Comparison of ENCODE assay signal across 9 mouse cellular contexts in the genomic region with DNA sequence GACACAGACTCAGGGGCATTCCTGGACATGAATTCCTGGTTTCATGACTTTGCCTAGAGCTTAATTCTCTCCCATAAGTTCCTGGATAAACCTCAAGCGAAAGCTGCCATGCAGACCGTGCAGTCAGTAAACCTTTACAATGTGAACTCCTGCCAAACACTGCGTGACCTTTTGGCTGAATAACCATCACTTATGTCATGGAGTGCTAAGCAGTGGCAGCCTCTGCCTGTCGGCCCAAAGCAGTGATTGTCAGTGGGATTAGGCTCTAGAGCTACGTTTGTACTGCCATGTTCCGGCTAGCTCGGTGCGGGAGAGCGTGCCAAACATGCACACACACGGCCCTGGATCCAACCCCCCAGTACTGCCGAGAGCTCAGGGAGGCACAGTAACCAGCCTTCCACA. TPM values are rescaled to one million over a fixed set of nuclear protein-coding genes. Genes with fewer than 3 reads are reported as not detected.
DNase-seq lines count a peak whose midpoint lies in the region; ATAC-seq and TF ChIP-seq lines count a peak whose summit lies in the region.
"Had no signal": no experiment of that assay in that cellular context is flagged by ENCODE, and none has a peak within 500 bp of the region (broad histone marks: within the 10 kb centered on the region; RNA-seq: fewer than 3 reads in every experiment).

No protein-coding gene starts in this region.

- intact Hi-C loops in left cerebral cortex, adult 2 months (cut with DNase I) = no loop called here
- intact Hi-C loops in left cerebral cortex, postnatal 25 days (cut with DNase I) = no loop called here

- TF ChIP-seq POLR2A in brain, embryonic 14.5 days (IDR thresholded peaks at IDR 0.05; ENCODE audit: borderline replicate concordance, extremely low read depth, insufficient read depth, insufficient read length, poor library complexity, severe bottlenecking) = no peak
- no peak for TF ChIP-seq POLR2A in cortical plate, adult 2 months (IDR thresholded peaks at IDR 0.05; ENCODE audit: extremely low read depth, insufficient read depth, low read length)
- TF ChIP-seq POLR2A in limb, embryonic 14.5 days (IDR thresholded peaks at IDR 0.05; ENCODE audit: borderline replicate concordance, extremely low read depth, insufficient read depth, insufficient read length) = no peak

- 48% methylated on average over 11 of the region's 11 CpGs for WGBS in limb, embryonic 14.5 days
- 69% methylated on average over 11 of the region's 11 CpGs for WGBS in forebrain, embryonic 14.5 days

- H3K9me3 ChIP-seq in limb, embryonic 14.5 days (ENCODE audit: control insufficient read depth, low read length) = no peaks in the 10 kb centered on the region
- no peaks in the 10 kb centered on the region for H3K9me3 ChIP-seq in forebrain, embryonic 14.5 days (replicated peaks; ENCODE audit: control insufficient read depth, low read length)
- H3K9me3 ChIP-seq: liver, embryonic 12.5 days; stomach, embryonic 15.5 days had no signal

- peak overlapping the region; percentile 29; the same call in 1 of the 2 replicates for H3K27ac ChIP-seq in left cerebral cortex, adult 2 months
- H3K27ac ChIP-seq in cortical plate, adult 2 months (ENCODE audit: insufficient read depth, low read length) = peak overlapping the region; percentile 68
- H3K27ac ChIP-seq in limb, embryonic 14.5 days (replicated peaks; ENCODE audit: low read depth, low read length) = peak overlapping the region; percentile 19
- H3K27ac ChIP-seq in forebrain, embryonic 14.5 days (ENCODE audit: low read depth, low read length) = no peak overlapping the region
- H3K27ac ChIP-seq: liver, embryonic 12.5 days; stomach, embryonic 15.5 days had no signal

- peaks cover 5% of the 10 kb centered on the region for H3K4me1 ChIP-seq in cortical plate, adult 2 months (ENCODE audit: control insufficient read depth, insufficient read depth, low read length)
- peaks cover 26% of the 10 kb centered on the region for H3K4me1 ChIP-seq in limb, embryonic 14.5 days (ENCODE audit: control insufficient read depth, insufficient read depth, low read length)
- peaks cover 10% of the 10 kb centered on the region; the same call in 1 of the 2 replicates for H3K4me1 ChIP-seq in forebrain, embryonic 14.5 days (ENCODE audit: control insufficient read depth, insufficient read depth, low read length)
- H3K4me1 ChIP-seq: liver, embryonic 12.5 days; stomach, embryonic 15.5 days had no signal

- no peak for DNase-seq in left cerebral cortex, adult 2 months (ENCODE audit: extremely low spot score in 1 of 2, low spot score in 2 of 2)
- DNase-seq in left cerebral cortex, postnatal 25 days (ENCODE audit: low spot score in 2 of 2) = no peak
- DNase-seq in brain, embryonic 14.5 days (ENCODE audit: low read depth) = peak; percentile 31
- DNase-seq in limb, embryonic 14.5 days (ENCODE audit: low spot score) = peak; percentile 63
- DNase-seq in right cerebral cortex, adult 2 months (ENCODE audit: low spot score in 2 of 2) = no peak
- DNase-seq in forebrain, embryonic 14.5 days (ENCODE audit: low spot score) = no peak

- no peak overlapping the region for H3K4me3 ChIP-seq in left cerebral cortex, adult 2 months
- no peak overlapping the region for H3K4me3 ChIP-seq in cortical plate, adult 2 months (ENCODE audit: insufficient read depth, low read length)
- H3K4me3 ChIP-seq in limb, embryonic 14.5 days (replicated peaks; ENCODE audit: low read length) = no peak overlapping the region
- H3K4me3 ChIP-seq in forebrain, embryonic 14.5 days (ENCODE audit: low read depth, low read length) = no peak overlapping the region
- H3K4me3 ChIP-seq: liver, embryonic 12.5 days; stomach, embryonic 15.5 days had no signal

- no peaks in the 10 kb centered on the region for H3K27me3 ChIP-seq in limb, embryonic 14.5 days (ENCODE audit: control insufficient read depth, insufficient read depth, low read length)
- no peaks in the 10 kb centered on the region for H3K27me3 ChIP-seq in forebrain, embryonic 14.5 days (replicated peaks; ENCODE audit: control insufficient read depth, insufficient read depth, low read length)
- H3K27me3 ChIP-seq: liver, embryonic 12.5 days; stomach, embryonic 15.5 days had no signal

- no peak overlapping the region for H3K9ac ChIP-seq in limb, embryonic 14.5 days (ENCODE audit: low read depth, low read length, severe bottlenecking)
- H3K9ac ChIP-seq in forebrain, embryonic 14.5 days (ENCODE audit: low read length) = no peak overlapping the region
- H3K9ac ChIP-seq: liver, embryonic 12.5 days; stomach, embryonic 15.5 days had no signal

- H3K4me2 ChIP-seq in limb, embryonic 14.5 days (replicated peaks; ENCODE audit: low read depth, low read length, severe bottlenecking) = no peak overlapping the region
- no peak overlapping the region for H3K4me2 ChIP-seq in forebrain, embryonic 14.5 days (ENCODE audit: low read length)
- H3K4me2 ChIP-seq: liver, embryonic 12.5 days; stomach, embryonic 15.5 days had no signal

- TF ChIP-seq CTCF in left cerebral cortex, adult 2 months (IDR thresholded peaks at IDR 0.05) = no peak
- no peak for TF ChIP-seq CTCF in brain, embryonic 14.5 days (IDR thresholded peaks at IDR 0.05; ENCODE audit: borderline replicate concordance, extremely low read depth, insufficient read depth, insufficient read length)
- no peak for TF ChIP-seq CTCF in cortical plate, adult 2 months (IDR thresholded peaks at IDR 0.05; ENCODE audit: extremely low read depth, insufficient read depth, low read length)

- ATAC-seq in limb, embryonic 14.5 days (ENCODE audit: low FRiP score, low read depth) = no peak
- no peak for ATAC-seq in forebrain, embryonic 14.5 days
- ATAC-seq: liver, embryonic 12.5 days had no signal

- no peaks in the 10 kb centered on the region for H3K36me3 ChIP-seq in limb, embryonic 14.5 days (ENCODE audit: control insufficient read depth, insufficient read depth, low read length)
- H3K36me3 ChIP-seq in forebrain, embryonic 14.5 days (ENCODE audit: control insufficient read depth, insufficient read depth, low read length) = no peaks in the 10 kb centered on the region
- H3K36me3 ChIP-seq: liver, embryonic 12.5 days; stomach, embryonic 15.5 days had no signal

RNA-seq across cellular contexts. Expression of gene Kif13a, which starts 18.6 kb away (rescaled TPM):
- total RNA-seq in left cerebral cortex, adult 2 months (2021) = 10 to 100 TPM; 19.1 to 22.7 TPM
- total RNA-seq in left cerebral cortex, postnatal 25 days (2021) = 10 to 100 TPM; 17.7 to 18.1 TPM
- 15.1 and 24.8 TPM in 2 replicates for polyA plus RNA-seq in brain, embryonic 14.5 days (2012; rRNA removed)
- polyA plus RNA-seq in cortical plate, adult 2 months (2012; rRNA removed) = 16.0 TPM in 2 replicates
- polyA plus RNA-seq in limb, embryonic 14.5 days (2012; rRNA removed) = 28.7 and 29.5 TPM in 2 replicates
- 27.6 and 31.1 TPM in 2 replicates for polyA plus RNA-seq in limb, embryonic 14.5 days (2014; fragmentation: Nextera tagmentation; extraction: Ambion mirVana)
- polyA plus RNA-seq in forebrain, embryonic 14.5 days (2014; fragmentation: Nextera tagmentation; extraction: Ambion mirVana) = 7.1 and 7.5 TPM in 2 replicates

Comparison
In these comparisons a context has a peak if more than half of its experiments do, and no peak if none do; other contexts are left out.
1. DNase-seq: peak in brain, embryonic 14.5 days (single experiment) and limb, embryonic 14.5 days (single experiment); none in left cerebral cortex, adult 2 months (0 of 2), left cerebral cortex, postnatal 25 days (0 of 2), right cerebral cortex, adult 2 months (0 of 2) and forebrain, embryonic 14.5 days (single experiment).